In the genomic region with DNA sequence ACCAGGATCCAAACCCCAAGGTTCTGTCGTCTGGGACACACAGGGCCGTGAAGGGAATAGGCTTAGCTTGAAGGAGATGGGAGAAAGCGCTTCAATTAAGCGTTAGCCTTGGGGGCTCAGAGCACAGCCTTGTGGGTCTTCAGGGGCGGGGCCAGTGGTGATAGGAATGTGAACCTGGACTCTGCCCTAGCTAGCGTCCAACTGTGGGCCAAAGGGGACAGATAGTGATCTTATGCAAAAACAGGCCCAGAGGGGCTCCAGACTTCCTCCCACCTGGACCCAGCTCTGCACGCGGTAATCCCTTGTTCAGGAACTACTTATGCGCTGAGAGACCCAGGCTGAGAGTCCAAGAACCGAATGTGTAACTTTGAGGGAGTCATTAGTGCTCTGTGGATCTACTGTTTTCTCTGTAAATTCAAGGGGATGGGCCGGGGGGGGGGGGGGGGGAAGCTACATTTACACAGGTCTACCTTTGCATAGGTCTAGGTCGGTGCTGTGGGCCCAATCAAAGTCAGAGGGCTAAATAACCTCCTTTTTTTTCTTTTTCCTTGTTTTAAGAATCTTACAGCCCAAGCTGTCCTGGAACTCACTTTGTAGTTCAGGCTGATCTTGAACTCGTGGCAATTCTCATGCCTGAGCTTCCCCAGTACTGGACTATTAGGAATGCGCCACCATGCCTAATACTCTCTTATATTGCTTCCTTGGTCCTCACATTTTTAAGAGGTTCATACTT, we compare ENCODE assay signal across 9 mouse cellular contexts. TPM values are rescaled to one million over a fixed set of nuclear protein-coding genes. Genes with fewer than 3 reads are reported as not detected.
DNase-seq lines count a peak whose midpoint lies in the region; ATAC-seq lines count a peak whose summit lies in the region.
"Had no signal": no experiment of that assay in that cellular context is flagged by ENCODE, and none has a peak within 500 bp of the region (broad histone marks: within the 10 kb centered on the region; RNA-seq: fewer than 3 reads in every experiment).

No protein-coding gene starts in this region.

- intact Hi-C loops in heart, postnatal 36 days (cut with DNase I): no loop called here

- H3K27ac ChIP-seq in heart, embryonic 13.5 days (replicated peaks): peak overlapping the region; percentile 95
- no peak overlapping the region for H3K27ac ChIP-seq in hindbrain, embryonic 13.5 days
- H3K27ac ChIP-seq in midbrain, embryonic 14.5 days (replicated peaks; ENCODE audit: low read depth, low read length): peak overlapping the region; percentile 73; the same call in 1 of the 2 replicates

- H3K4me1 ChIP-seq in heart, embryonic 13.5 days: peaks cover 25% of the 10 kb centered on the region
- peaks cover 31% of the 10 kb centered on the region for H3K4me1 ChIP-seq in hindbrain, embryonic 13.5 days (replicated peaks)
- H3K4me1 ChIP-seq in midbrain, embryonic 14.5 days (ENCODE audit: control insufficient read depth, insufficient read depth, low read length): peaks cover 14% of the 10 kb centered on the region

- peak overlapping the region; percentile 93 for H3K9ac ChIP-seq in heart, embryonic 13.5 days
- peak overlapping the region; percentile 80 for H3K9ac ChIP-seq in hindbrain, embryonic 13.5 days
- H3K9ac ChIP-seq in midbrain, embryonic 14.5 days (replicated peaks; ENCODE audit: low read length): peak overlapping the region; percentile 60; the same call in 1 of the 2 replicates

- ATAC-seq in heart, embryonic 13.5 days (ENCODE audit: extremely low read depth, insufficient number of reproducible peaks, low FRiP score, low TSS enrichment): no peak
- ATAC-seq in hindbrain, embryonic 13.5 days (ENCODE audit: low FRiP score): no peak
- peak; percentile 16; the same call in 1 of the 2 replicates for ATAC-seq in midbrain, embryonic 14.5 days (ENCODE audit: low FRiP score, low TSS enrichment)

- no peak for DNase-seq in heart, postnatal 36 days
- DNase-seq in R1 (ENCODE audit: low read depth, low spot score): peak; percentile 61
- no peak for DNase-seq in midbrain, embryonic 14.5 days
- no peak for DNase-seq in frontal cortex, postnatal 25 days (ENCODE audit: low spot score in 2 of 2)
- no peak for DNase-seq in frontal cortex, postnatal 14 days (ENCODE audit: low spot score in 2 of 2)
- DNase-seq in cerebellum, postnatal 4 days (ENCODE audit: low spot score in 2 of 2): no peak

- peaks cover 43% of the 10 kb centered on the region for H3K36me3 ChIP-seq in heart, embryonic 13.5 days
- 0 out of 2 replicates have a peak, but pooled peaks cover 3% of the 10 kb centered on the region for H3K36me3 ChIP-seq in hindbrain, embryonic 13.5 days
- H3K36me3 ChIP-seq in midbrain, embryonic 14.5 days (ENCODE audit: control insufficient read depth, insufficient read depth, low read length): no peaks in the 10 kb centered on the region

- 23% methylated on average over 14 of the region's 14 CpGs for WGBS in heart, embryonic 13.5 days
- WGBS in hindbrain, embryonic 13.5 days: 23% methylated on average over 14 of the region's 14 CpGs
- WGBS in midbrain, embryonic 14.5 days: 24% methylated on average over 14 of the region's 14 CpGs

- H3K27me3 ChIP-seq in heart, embryonic 13.5 days (replicated peaks): no peaks in the 10 kb centered on the region
- 0 out of 2 replicates have a peak, but pooled peaks cover 7% of the 10 kb centered on the region for H3K27me3 ChIP-seq in hindbrain, embryonic 13.5 days
- no peaks in the 10 kb centered on the region for H3K27me3 ChIP-seq in midbrain, embryonic 14.5 days (ENCODE audit: control insufficient read depth, insufficient read depth, low read length)
- H3K27me3 ChIP-seq: Patski had no signal

- H3K4me2 ChIP-seq in heart, embryonic 13.5 days: peak overlapping the region; percentile 86
- H3K4me2 ChIP-seq in hindbrain, embryonic 13.5 days: peak overlapping the region; percentile 84
- peak overlapping the region; percentile 81 for H3K4me2 ChIP-seq in midbrain, embryonic 14.5 days (ENCODE audit: low read length)

- peak overlapping the region; percentile 79 for H3K4me3 ChIP-seq in heart, embryonic 13.5 days
- peak overlapping the region; percentile 61 for H3K4me3 ChIP-seq in hindbrain, embryonic 13.5 days
- peak overlapping the region; percentile 50 for H3K4me3 ChIP-seq in midbrain, embryonic 14.5 days (replicated peaks; ENCODE audit: low read depth, low read length)

- H3K9me3 ChIP-seq in heart, embryonic 13.5 days: no peaks in the 10 kb centered on the region
- no peaks in the 10 kb centered on the region for H3K9me3 ChIP-seq in hindbrain, embryonic 13.5 days
- H3K9me3 ChIP-seq in midbrain, embryonic 14.5 days (ENCODE audit: control insufficient read depth, low read length): no peaks in the 10 kb centered on the region

RNA-seq across cellular contexts. Expression of a gene that starts 0.8 kb away (rescaled TPM):
- polyA plus RNA-seq in heart, embryonic 13.5 days (2015; fragmentation: Nextera tagmentation; extraction: Ambion mirVana): 150 and 178 TPM in 2 replicates
- total RNA-seq in heart, postnatal 36 days (2021): 10 to 100 TPM; 12.8 to 19.3 TPM
- polyA plus RNA-seq in hindbrain, embryonic 13.5 days (2015; fragmentation: Nextera tagmentation; extraction: Ambion mirVana): 64.3 and 65.5 TPM in 2 replicates
- polyA plus RNA-seq in midbrain, embryonic 14.5 days (2014; fragmentation: Nextera tagmentation; extraction: Ambion mirVana): 32.5 and 39.3 TPM in 2 replicates

RNA-seq across cellular contexts. Expression of a gene that starts 16.1 kb away (rescaled TPM):
- 647 and 691 TPM in 2 replicates for polyA plus RNA-seq in heart, embryonic 13.5 days (2015; fragmentation: Nextera tagmentation; extraction: Ambion mirVana)
- total RNA-seq in heart, postnatal 36 days (2021): 100 to 1,000 TPM; 136 to 158 TPM
- polyA plus RNA-seq in hindbrain, embryonic 13.5 days (2015; fragmentation: Nextera tagmentation; extraction: Ambion mirVana): 2,444 and 2,571 TPM in 2 replicates
- 2,683 and 2,948 TPM in 2 replicates for polyA plus RNA-seq in midbrain, embryonic 14.5 days (2014; fragmentation: Nextera tagmentation; extraction: Ambion mirVana)

RNA-seq across cellular contexts. Expression of a gene that starts 18.4 kb away (rescaled TPM):
- 22.8 and 23.9 TPM in 2 replicates for polyA plus RNA-seq in heart, embryonic 13.5 days (2015; fragmentation: Nextera tagmentation; extraction: Ambion mirVana)
- 1 to 10 TPM; 8.0 to 8.4 TPM for total RNA-seq in heart, postnatal 36 days (2021)
- 33.8 and 37.1 TPM in 2 replicates for polyA plus RNA-seq in hindbrain, embryonic 13.5 days (2015; fragmentation: Nextera tagmentation; extraction: Ambion mirVana)
- 26.5 and 33.0 TPM in 2 replicates for polyA plus RNA-seq in midbrain, embryonic 14.5 days (2014; fragmentation: Nextera tagmentation; extraction: Ambion mirVana)

RNA-seq across cellular contexts. Expression of a gene that starts 37.2 kb away (rescaled TPM):
- polyA plus RNA-seq in heart, embryonic 13.5 days (2015; fragmentation: Nextera tagmentation; extraction: Ambion mirVana): 0.99 and 1.1 TPM in 2 replicates
- total RNA-seq in heart, postnatal 36 days (2021): 1 to 10 TPM; 2.6 to 3.4 TPM
- polyA plus RNA-seq in hindbrain, embryonic 13.5 days (2015; fragmentation: Nextera tagmentation; extraction: Ambion mirVana): 0.88 and 1.3 TPM in 2 replicates
- polyA plus RNA-seq in midbrain, embryonic 14.5 days (2014; fragmentation: Nextera tagmentation; extraction: Ambion mirVana): 0.43 and 0.68 TPM in 2 replicates
